Mouse (Mus musculus): Measurements from ENCODE around the gene Itgav. TPM values are rescaled to one million over a fixed set of nuclear protein-coding genes. Genes with fewer than 3 reads are reported as not detected.
A peak's percentile ranks its signal among the peaks of the same experiment; 100 is the strongest.

The Itgav gene
- polyA plus RNA-seq, 1 experiment from 2014 or later, result 79.6 TPM

DNA sequence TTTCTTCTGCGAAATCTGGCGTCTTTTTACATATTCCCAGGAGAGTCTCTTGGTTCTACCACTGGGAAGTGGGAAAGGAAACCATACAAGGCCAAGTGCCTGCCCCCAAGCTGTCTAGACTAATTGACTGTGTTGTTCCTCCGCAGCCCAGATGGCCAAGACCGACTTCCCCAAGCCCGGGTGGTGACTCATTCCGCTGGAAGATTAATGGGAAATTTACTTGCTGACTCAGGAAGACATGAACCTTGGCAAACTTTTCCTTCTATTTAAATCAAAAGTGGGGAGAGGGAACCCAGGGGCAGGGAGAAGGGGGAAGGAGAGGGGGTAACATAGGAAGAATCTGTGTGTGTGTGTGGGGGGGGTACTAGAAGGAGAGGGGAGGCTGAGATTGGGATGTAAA, 9.4 kb upstream of the Itgav start:
- no peak for ATAC-seq (ENCODE audit: insufficient number of reproducible peaks, insufficient read depth, low FRiP score, low TSS enrichment, low read depth)
- H3K27me3 ChIP-seq, result no peaks in the 10 kb centered on the region
- H3K9ac ChIP-seq, result no peak overlapping the region
- no peak overlapping the region for H3K4me3 ChIP-seq
- H3K36me3 ChIP-seq, result no peaks in the 10 kb centered on the region
- H3K4me1 ChIP-seq, result peaks cover 8% of the 10 kb centered on the region
- peak overlapping the region; percentile 38 for H3K4me2 ChIP-seq
- H3K9me3 ChIP-seq, result no peaks in the 10 kb centered on the region
- WGBS, result 12% methylated on average over 6 of the region's 6 CpGs
- no peak overlapping the region for H3K27ac ChIP-seq

DNA sequence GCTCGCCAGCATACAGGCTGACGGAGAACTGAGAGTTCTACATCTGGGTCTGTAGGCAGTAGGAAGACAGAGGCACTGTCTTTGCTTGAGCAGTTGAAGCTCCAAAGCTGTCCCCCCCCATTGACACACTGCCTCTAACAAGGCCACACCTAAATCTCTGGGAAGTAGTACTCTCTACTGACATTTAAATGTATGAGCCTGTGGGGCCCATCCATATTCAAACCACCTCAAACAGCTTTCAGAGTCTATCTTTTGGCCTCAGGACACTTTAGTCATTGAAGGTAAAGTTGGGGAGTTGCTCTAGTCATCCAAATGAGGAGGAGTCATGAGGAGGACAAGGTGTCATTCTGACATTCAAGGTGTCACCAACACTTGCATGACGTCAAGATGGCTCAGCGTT, 5.9 kb upstream of the Itgav start:
- Histone ChIP-seq H3K4me2 (no peak overlapping the region), H3K4me3 (no peak overlapping the region), H3K9me3 (no peaks in the 10 kb centered on the region), H3K27me3 (no peaks in the 10 kb centered on the region), H3K27ac (no peak overlapping the region), H3K36me3 (no peaks in the 10 kb centered on the region), H3K9ac (no peak overlapping the region), H3K4me1 (peaks cover 16% of the 10 kb centered on the region)
- ATAC-seq (ENCODE audit: insufficient number of reproducible peaks, insufficient read depth, low FRiP score, low TSS enrichment, low read depth), result no peak
- WGBS, result 92% methylated on average over 4 of the region's 4 CpGs

DNA sequence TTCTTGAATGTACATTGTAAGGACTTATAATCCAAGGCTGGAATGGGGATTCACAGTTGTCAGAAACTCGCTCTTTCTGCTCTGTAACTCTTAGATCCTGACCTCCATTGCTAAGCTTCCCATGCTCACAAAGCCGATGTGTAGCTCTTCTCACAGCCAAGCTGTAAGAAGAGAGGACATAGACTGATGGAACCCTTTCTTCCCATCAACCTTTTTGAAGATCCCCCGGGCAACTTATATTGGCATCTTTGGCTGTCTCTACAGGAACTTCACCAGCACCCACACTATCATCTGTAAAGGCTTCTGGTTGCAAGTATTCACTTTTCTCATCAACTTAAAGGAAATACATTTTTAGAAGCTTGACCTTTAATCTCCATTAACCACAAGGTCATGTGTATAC, 2.6 kb upstream of the Itgav start:
- no peak overlapping the region for H3K4me2 ChIP-seq
- no peaks in the 10 kb centered on the region for H3K27me3 ChIP-seq

DNA sequence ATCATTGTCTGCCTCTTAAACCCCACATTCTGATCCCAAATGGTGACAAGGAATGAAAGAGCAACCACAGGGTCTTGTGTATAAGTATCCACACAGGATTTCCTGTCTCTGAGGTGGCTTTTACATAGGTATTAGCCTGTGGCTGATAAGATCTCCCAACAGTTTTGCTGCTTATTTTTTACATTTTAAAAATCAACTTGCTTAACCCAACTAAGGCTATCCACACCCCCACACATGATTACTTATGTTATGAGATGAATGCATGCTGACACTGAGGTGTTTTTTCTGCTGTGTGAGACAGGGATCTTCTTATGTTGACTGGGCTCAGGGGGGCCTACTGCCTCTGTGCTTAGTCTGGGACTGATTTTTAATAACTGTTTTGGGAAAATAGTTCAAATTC, 1.3 kb upstream of the Itgav start:
- peak overlapping the region; percentile 99 for H3K27ac ChIP-seq

More for the DNA sequence above, 2.6 kb upstream of the Itgav start:
- Histone ChIP-seq H3K27ac (no peak overlapping the region), H3K4me3 (no peak overlapping the region), H3K9ac (no peak overlapping the region), H3K9me3 (no peaks in the 10 kb centered on the region), H3K4me1 (peaks cover 23% of the 10 kb centered on the region), H3K36me3 (no peaks in the 10 kb centered on the region)
- WGBS, result 85% methylated on average over 3 of the region's 3 CpGs
- ATAC-seq (ENCODE audit: insufficient number of reproducible peaks, insufficient read depth, low FRiP score, low TSS enrichment, low read depth), result no peak

DNA sequence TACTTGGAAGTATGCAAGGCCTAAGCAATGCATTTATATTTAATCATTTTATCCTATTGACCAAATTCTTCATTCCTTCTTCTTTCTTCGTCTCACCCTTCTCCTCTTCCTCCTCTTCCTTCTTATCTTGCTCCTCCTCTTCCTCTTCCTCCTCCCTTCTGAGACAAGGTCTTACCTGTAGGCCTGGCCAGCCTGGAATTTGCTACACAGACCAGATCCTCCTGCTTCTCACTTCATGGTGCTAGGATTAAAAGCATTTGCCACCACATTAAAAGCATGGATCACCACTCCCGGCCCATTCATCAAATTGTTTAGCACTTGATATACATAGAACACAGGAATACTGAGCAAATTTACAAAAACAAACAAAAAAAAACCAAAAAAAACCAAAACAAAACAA, 851 bp upstream of the Itgav start:
- 29% methylated on average over 2 of the region's 2 CpGs for WGBS
- Histone ChIP-seq H3K9me3 (no peaks in the 10 kb centered on the region), H3K4me3 (peak overlapping the region; percentile 82), H3K9ac (peak overlapping the region; percentile 96), H3K27me3 (no peaks in the 10 kb centered on the region), H3K27ac (peak overlapping the region; percentile 99), H3K4me1 (peaks cover 27% of the 10 kb centered on the region), H3K4me2 (peak overlapping the region; percentile 71), H3K36me3 (no peaks in the 10 kb centered on the region)
- no peak for ATAC-seq (ENCODE audit: insufficient number of reproducible peaks, insufficient read depth, low FRiP score, low TSS enrichment, low read depth)

More for the DNA sequence above, 1.3 kb upstream of the Itgav start:
- peak overlapping the region; percentile 82; the same call in 1 of the 2 replicates for H3K4me3 ChIP-seq
- no peaks in the 10 kb centered on the region for H3K9me3 ChIP-seq
- H3K27me3 ChIP-seq, result no peaks in the 10 kb centered on the region
- H3K9ac ChIP-seq, result no peak overlapping the region
- H3K36me3 ChIP-seq, result no peaks in the 10 kb centered on the region
- no peak for ATAC-seq (ENCODE audit: insufficient number of reproducible peaks, insufficient read depth, low FRiP score, low TSS enrichment, low read depth)
- peaks cover 23% of the 10 kb centered on the region for H3K4me1 ChIP-seq
- peak overlapping the region; percentile 71 for H3K4me2 ChIP-seq

DNA sequence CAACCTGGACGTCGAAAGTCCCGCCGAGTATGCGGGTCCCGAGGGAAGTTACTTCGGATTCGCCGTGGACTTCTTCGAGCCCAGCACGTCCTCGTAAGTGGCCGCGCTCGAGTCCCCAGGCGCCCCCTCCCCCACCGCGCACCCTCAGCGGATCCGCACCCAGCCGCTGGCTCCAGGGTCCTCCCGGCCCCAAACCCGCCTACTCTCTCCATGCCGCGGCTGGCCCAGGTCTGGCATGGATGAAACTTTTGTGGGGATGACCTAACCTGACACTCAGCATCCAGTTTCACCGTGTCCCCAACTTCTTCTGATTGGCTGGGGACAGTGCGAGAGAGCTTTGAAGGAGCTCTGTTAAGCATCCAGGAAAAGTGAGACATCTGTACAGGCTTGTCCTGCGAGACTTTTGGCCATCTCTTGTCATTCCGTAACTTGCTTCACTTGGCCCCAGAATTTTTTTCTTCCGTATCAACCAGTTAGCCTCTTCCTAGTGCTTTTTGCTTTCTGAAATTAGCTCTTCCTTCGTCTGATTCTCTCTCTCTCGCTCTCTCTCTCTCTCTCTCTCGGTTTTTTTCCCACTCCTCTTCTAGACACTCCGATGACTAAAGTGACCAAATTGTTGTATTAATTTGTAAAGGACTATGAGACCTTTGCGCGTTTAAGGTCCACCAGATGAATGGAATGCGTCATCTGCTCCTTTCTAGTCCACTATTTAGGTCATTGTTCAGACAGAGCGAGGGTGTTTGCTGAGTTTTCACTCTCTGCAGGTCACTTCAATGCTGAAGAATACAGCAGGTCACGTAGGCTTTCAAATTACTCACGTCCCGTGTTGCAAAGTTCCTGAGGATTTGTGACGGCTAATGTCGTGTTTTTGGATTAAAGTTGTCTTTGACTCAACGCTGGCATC, 882 bp downstream of the Itgav start:
- H3K4me3 ChIP-seq, result peak overlapping the region; percentile 82
- peak overlapping the region; percentile 99 for H3K27ac ChIP-seq
- ATAC-seq (ENCODE audit: insufficient number of reproducible peaks, insufficient read depth, low FRiP score, low TSS enrichment, low read depth), result peak; percentile 60
- H3K9me3 ChIP-seq, result no peaks in the 10 kb centered on the region
- H3K4me2 ChIP-seq, result peak overlapping the region; percentile 71
- 3% methylated on average over 43 of the region's 44 CpGs for WGBS
- H3K27me3 ChIP-seq, result no peaks in the 10 kb centered on the region
- H3K9ac ChIP-seq, result peak overlapping the region; percentile 96
- H3K36me3 ChIP-seq, result 0 out of 2 replicates have a peak, but pooled peaks cover 5% of the 10 kb centered on the region
- H3K4me1 ChIP-seq, result peaks cover 28% of the 10 kb centered on the region

DNA sequence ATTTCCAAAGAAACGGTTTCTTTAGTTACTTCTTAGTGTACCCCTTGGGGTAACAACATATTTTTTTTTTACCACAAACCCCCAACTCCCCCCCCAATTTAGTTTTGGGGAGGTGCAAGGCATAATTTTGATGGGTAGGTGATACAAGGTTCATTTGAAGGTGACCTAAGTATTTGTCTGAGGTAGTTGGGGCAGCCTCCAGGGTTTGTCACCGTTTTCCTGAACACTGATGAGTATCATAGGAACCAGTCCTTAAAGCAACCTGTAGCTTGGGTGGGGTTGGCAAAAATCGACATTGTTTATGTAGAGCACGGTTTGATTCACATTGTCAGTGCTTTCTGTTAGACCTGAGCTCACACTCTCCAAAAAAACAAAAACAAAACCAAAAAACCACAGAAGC, 1.6 kb downstream of the Itgav start:
- ATAC-seq (ENCODE audit: insufficient number of reproducible peaks, insufficient read depth, low FRiP score, low TSS enrichment, low read depth), result no peak
- Histone ChIP-seq H3K36me3 (peaks cover 6% of the 10 kb centered on the region; the same call in 1 of the 2 replicates), H3K9ac (peak overlapping the region; percentile 96), H3K4me2 (peak overlapping the region; percentile 71), H3K9me3 (no peaks in the 10 kb centered on the region), H3K4me3 (peak overlapping the region; percentile 82), H3K27me3 (no peaks in the 10 kb centered on the region), H3K27ac (no peak overlapping the region), H3K4me1 (peaks cover 28% of the 10 kb centered on the region)
- 42% methylated on average over 4 of the region's 4 CpGs for WGBS

DNA sequence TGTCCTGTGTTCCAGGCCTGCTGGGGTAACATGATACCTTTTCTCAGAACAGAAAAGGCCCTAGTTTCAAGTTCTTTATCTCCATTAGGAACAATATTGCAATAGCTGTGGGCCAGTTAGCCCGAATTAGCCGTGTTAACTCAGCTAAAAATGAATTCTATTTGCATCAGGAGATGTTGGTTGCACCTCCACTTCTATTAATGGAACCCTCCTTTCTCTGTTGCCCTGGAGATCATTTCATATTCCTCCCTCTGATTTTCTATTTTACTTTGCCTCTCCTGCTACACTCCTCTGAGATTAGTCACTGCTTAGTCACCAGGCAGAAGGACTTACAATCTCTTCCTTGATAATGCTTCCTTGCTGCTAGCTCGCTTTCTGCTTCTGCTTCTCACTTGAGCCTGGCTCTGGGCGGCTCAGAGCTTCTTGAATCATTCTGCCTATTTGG, 4.1 kb downstream of the Itgav start:
- Histone ChIP-seq H3K4me3 (no peak overlapping the region), H3K27ac (no peak overlapping the region), H3K36me3 (peaks cover 13% of the 10 kb centered on the region; the same call in 1 of the 2 replicates), H3K27me3 (no peaks in the 10 kb centered on the region), H3K4me1 (peaks cover 21% of the 10 kb centered on the region), H3K4me2 (no peak overlapping the region), H3K9me3 (no peaks in the 10 kb centered on the region), H3K9ac (no peak overlapping the region)
- no peak for ATAC-seq (ENCODE audit: insufficient number of reproducible peaks, insufficient read depth, low FRiP score, low TSS enrichment, low read depth)
- 73% methylated on average over 4 of the region's 4 CpGs for WGBS

DNA sequence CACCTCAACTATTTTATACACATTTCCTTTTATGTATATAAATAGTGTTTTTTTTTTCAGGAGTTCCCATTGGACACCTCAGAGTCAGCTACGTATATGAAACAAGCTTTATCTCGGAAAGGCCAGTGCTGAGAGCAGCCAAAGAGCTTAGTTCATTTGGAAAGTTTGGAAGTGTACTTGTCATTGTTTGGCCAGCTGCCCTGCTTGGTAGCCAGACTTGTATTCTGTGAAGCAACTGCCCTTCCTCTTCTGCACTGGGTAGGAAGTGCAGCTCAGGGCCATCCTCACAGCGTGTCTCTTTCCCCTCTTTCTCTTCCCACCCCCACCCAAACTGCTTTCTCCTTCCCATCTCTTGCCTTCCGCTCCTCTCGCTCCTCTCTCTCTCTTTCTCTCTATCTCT, 5.1 kb downstream of the Itgav start:
- Histone ChIP-seq H3K27ac (no peak overlapping the region), H3K4me3 (no peak overlapping the region), H3K27me3 (no peaks in the 10 kb centered on the region), H3K9ac (no peak overlapping the region), H3K4me1 (peaks cover 16% of the 10 kb centered on the region), H3K36me3 (peaks cover 13% of the 10 kb centered on the region; the same call in 1 of the 2 replicates), H3K4me2 (no peak overlapping the region), H3K9me3 (no peaks in the 10 kb centered on the region)
- 82% methylated on average over 5 of the region's 5 CpGs for WGBS
- ATAC-seq (ENCODE audit: insufficient number of reproducible peaks, insufficient read depth, low FRiP score, low TSS enrichment, low read depth), result no peak

DNA sequence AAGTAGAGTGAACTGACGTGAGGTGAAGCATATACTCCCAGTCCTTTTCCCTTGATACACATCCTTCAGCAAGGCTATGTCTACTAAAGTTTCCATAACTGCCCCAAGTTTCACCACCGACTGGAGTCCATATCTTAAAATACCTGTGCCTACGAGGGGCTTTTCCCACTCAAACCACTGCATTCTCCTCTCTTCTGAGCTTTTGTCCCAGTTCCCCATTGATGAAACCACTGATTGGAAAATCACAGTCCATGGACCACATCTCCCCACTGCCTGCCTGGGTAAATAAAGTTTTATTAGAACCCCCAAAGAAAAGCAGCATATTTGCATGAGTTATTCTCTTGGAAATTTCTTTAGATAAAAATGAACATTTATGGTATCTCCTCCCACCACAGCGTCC, 8.7 kb downstream of the Itgav start:
- H3K27ac ChIP-seq, result no peak overlapping the region
- peaks cover 25% of the 10 kb centered on the region for H3K36me3 ChIP-seq
- H3K9ac ChIP-seq, result no peak overlapping the region
- H3K27me3 ChIP-seq, result no peaks in the 10 kb centered on the region
- H3K4me2 ChIP-seq, result no peak overlapping the region
- WGBS, result 90% methylated on average over 4 of the region's 4 CpGs
- H3K9me3 ChIP-seq, result no peaks in the 10 kb centered on the region
- no peak overlapping the region for H3K4me3 ChIP-seq
- ATAC-seq (ENCODE audit: insufficient number of reproducible peaks, insufficient read depth, low FRiP score, low TSS enrichment, low read depth), result no peak
- peaks cover 5% of the 10 kb centered on the region; the same call in 1 of the 2 replicates for H3K4me1 ChIP-seq

DNA sequence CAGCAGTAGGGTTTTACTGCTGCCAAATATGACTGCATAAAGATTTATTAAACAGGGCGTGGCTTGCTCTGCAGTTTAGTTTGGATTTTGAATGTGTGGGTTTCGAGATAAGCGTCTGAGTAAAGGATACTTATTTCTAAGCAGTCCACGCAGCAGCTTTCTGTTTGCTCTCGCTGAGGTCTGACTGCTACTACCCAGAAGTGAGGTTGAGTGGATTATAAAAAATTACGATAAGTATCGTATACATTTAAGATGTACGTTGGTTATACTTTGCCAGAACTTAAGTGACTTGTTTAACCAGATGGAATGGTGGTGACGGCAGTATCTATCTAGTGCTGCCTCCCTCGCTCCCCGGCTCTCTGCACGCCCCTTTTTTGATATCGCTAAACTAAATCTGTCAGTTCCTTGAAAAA, 9.8 kb downstream of the Itgav start:
- Histone ChIP-seq H3K27me3 (no peaks in the 10 kb centered on the region), H3K4me2 (no peak overlapping the region), H3K9ac (no peak overlapping the region), H3K4me1 (peaks cover 4% of the 10 kb centered on the region; the same call in 1 of the 2 replicates), H3K27ac (no peak overlapping the region), H3K36me3 (peaks cover 36% of the 10 kb centered on the region), H3K4me3 (no peak overlapping the region), H3K9me3 (no peaks in the 10 kb centered on the region)
- ATAC-seq (ENCODE audit: insufficient number of reproducible peaks, insufficient read depth, low FRiP score, low TSS enrichment, low read depth), result no peak
- 84% methylated on average over 13 of the region's 13 CpGs for WGBS

DNA sequence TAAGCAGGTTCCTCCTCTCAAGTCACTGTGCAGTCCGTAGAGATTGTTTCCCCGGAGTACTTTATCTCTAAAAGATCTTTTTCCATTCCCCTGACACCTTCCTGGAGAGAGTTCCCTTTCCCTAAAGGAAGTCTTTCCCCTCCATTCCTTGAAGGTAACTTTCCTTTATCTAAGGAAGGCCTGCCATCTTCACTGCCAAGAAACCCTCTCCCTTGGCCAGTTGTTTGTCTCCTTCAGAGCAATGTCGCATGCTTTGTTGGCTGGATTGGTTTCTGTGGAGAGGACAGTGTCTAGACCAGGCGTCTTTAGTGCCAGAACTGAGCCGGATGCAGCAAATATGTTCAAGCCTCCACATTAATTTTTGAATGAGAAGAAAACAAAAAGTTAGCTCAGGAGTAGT, 11.1 kb downstream of the Itgav start:
- Histone ChIP-seq H3K4me2 (no peak overlapping the region), H3K9me3 (no peaks in the 10 kb centered on the region), H3K27me3 (no peaks in the 10 kb centered on the region), H3K4me1 (peaks cover 14% of the 10 kb centered on the region), H3K4me3 (no peak overlapping the region), H3K27ac (no peak overlapping the region), H3K9ac (no peak overlapping the region), H3K36me3 (peaks cover 32% of the 10 kb centered on the region)
- ATAC-seq (ENCODE audit: insufficient number of reproducible peaks, insufficient read depth, low FRiP score, low TSS enrichment, low read depth), result no peak
- WGBS, result 71% methylated on average over 5 of the region's 5 CpGs
